Mouse (Mus musculus): ENCODE results near the gene Eml1.

GRCm38 (mm10) chr12:108396081-108396947 is 25.6 kb downstream of the Eml1 start:
- TF ChIP-seq CTCF (IDR thresholded peaks at IDR 0.05; ENCODE audit: insufficient read depth, low read length), result no peak
- no peak for TF ChIP-seq POLR2A (IDR thresholded peaks at IDR 0.05; ENCODE audit: borderline replicate concordance, extremely low read depth, low read depth, low read length)

Data from lung, adult 2 months (tissue).